Mouse (Mus musculus) layer of hippocampus, adult 9-10 months (tissue): ENCODE results near the gene Clca3a1.
"Not testable (repeated sequence)": the region's sequence is repeated elsewhere in the genome, so short reads cannot be mapped to it uniquely, and the experiment has no call there.

ENCODE experiments used
- DNase-seq: peaks from one replicate; pipeline ENCODE4 v3.0.0; 2022; ENCODE audit warnings: low spot score

The Clca3a1 gene

DNA sequence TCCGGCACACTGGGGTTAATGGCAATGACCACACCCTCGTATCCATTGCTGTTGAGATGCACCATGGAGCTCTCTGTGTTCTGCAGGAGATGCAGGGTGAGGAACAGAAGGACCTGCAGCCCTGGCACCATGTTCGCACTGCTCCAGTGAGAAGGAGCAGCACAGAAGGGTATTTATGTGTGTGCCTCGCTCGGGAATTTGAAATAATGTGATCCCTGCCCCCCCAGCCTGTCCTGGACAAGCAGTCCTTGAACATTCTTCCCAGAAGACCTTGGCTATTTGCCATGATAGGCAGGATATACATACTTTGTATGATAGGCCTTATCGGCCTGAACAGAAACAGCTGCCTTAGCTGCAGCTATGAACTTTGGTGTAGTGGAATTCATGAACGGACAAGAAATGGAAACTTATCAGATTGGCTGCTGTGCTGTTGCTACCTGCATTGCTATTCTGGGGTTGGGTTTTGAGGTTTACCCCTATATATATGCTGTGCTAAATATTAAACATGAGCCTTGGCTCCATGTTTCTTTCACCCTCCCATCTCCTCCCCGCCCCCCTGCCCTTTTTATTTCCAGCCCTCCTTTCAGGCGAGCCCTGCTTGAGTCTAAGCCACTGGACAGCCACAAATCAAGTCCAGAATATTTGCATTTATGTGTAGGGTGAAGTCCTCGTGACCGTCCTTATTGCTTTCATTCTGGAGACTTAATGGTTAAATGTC, at the start of gene Clca3a1:
Gene Clca3a1 (minus strand): TSS at position 386 of the 718 bp plus-strand sequence.
- no peak for DNase-seq

GRCm38 (mm10) chr3:144808153-144808925, 47.6 kb upstream of the Clca3a1 start:
- not testable (repeated sequence) for DNase-seq

DNA sequence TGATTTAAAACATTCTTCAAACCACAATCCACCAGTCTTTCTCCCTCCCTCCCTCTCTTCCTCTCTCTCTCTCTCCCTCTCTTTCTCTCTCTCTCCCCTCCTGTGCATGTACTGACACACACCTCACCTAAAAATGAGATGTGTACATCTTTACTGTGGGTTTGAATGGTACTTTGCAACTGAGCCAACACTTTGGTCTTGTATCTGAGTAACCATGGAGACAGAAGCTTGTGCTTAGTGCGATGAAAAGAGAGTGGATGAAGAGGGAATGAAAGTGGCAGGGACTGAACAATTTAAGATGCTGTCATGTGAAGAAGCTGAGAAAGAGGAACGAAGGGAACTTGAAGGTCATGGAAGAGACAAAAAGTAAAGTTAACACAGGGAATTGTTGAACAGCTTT, 45.8 kb upstream of the Clca3a1 start:
- DNase-seq, result not testable (repeated sequence)

DNA sequence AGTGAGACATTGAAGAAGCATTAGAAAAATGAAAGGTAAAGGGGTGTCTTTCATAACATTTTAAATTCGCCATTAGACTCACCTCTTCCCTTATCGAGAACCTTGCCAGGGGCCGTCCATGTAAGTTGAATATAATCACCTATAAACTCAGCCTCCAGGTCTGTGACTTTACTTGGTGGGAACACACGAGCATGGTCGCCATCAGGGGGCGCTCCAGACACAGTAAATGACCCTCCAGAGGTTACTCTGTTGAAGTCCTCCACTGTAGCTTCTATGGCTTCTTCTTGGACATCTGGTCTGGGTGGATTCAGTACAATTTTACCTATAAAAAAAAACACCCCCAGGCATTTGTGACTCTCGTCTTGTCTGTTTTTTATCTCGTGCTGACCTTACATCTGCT, 41.1 kb upstream of the Clca3a1 start:
- no peak for DNase-seq

GRCm38 (mm10) chr3:144785181-144786148, 24.7 kb upstream of the Clca3a1 start:
- DNase-seq, result no peak

- no peak for DNase-seq
These were observed 4.4 kb upstream of the Clca3a1 start for GRCm38 (mm10) chr3:144765161-144765560.

GRCm38 (mm10) chr3:144761454-144761853, 677 bp upstream of the Clca3a1 start:
- DNase-seq, result no peak

- no peak for DNase-seq
These were observed 1.1 kb downstream of the Clca3a1 start for GRCm38 (mm10) chr3:144759719-144760118.

DNA sequence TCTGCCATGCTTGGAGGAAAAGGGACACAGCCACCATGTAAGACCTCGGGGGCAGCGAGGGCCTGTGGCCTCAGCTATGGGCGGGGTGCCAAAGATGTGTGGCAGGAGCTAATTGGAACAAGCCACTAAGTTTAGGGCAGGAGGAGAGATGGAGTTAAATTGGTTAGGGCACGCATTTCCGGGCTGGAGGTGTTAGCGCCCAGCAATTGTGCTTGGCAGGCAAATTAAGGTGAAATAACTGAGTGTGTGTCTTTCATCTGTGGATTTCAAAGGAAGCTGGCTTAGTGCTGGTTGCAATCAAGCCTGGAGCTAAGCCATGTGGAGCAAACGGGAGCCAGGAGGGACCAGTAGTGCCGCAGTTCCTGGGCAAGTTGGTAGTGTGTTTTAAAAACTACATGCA, 4.7 kb downstream of the Clca3a1 start:
- DNase-seq, result not testable (repeated sequence)

GRCm38 (mm10) chr3:144753120-144753519, 7.7 kb downstream of the Clca3a1 start:
- no peak for DNase-seq

DNA sequence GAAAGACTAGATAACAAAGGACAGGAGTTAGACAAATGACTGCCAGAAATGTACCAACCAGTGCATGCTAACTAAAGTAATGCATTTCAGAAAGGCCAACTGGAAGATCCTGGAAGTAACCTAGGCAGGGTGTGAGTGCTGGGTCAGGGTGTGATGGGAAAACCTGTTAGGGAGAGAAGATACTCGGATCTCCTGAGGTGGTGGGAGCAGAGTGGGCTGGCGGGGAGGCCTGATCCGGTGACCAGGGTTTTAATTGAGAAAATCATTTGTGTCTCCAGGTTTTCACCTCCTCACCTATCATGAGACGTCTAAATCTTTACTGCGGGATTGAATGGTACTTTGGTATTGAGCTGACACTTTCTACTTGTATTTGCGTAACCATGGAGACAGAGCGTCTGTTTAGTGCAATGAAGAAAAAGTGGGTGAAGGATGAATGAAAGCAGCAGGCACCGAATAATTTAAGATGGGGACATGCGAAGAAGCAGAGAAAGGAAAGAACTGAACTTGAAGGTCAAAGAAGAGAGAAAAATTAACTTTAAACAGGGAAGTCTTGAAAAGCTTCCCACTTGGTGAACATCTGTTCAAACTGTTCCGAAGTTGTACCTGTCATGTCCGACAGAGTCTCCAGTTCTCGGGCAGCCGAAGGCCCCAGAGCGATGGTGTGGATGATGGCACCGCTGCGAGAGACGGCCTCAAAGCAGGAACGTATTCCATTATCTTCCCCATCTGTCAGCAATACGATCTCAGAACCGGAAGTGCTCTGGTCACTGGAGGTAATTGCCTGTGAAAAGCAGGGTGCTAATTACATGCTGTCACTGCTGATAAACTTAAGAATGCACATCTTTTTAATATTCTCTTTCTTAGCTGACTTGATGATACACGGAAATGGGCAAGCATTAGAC, 11.5 kb downstream of the Clca3a1 start:
- DNase-seq, result not testable (repeated sequence)

DNA sequence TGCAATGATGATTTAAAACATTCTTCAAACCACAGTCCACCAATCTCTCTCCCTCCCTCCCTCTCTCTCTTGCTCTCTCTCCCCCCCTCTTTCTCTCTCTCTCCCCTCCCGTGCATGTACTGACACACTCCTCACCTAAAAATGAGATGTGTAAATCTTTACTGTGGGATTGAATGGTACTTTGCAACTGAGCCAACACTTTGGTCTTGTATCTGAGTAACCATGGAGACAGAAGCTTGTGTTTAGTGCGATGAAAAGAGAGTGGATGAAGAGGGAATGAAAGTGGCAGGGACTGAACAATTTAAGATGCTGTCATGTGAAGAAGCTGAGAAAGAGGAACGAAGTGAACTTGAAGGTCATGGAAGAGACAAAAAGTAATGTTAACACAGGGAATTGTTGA, 13.1 kb downstream of the Clca3a1 start:
- DNase-seq, result not testable (repeated sequence)

DNA sequence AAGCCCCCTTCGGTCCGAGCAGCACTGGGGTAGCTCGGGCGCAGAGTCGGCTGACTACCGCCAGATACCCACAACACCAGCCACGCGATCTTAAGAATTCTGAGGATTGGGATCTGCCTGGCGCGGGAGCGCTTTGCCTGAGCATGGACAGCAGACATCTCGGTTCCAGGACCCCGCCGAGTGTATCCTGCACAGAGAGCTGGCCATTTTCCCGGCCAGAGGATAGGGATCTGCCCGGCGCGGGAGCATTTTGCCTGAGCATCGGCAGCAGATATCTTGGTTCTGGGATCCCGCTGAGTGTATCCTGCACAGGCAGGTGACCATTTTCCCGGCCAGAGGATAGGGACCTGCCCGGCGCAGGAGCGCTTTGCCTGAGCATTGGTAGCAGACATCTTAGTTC, 22.4 kb downstream of the Clca3a1 start:
- DNase-seq, result not testable (repeated sequence)

DNA sequence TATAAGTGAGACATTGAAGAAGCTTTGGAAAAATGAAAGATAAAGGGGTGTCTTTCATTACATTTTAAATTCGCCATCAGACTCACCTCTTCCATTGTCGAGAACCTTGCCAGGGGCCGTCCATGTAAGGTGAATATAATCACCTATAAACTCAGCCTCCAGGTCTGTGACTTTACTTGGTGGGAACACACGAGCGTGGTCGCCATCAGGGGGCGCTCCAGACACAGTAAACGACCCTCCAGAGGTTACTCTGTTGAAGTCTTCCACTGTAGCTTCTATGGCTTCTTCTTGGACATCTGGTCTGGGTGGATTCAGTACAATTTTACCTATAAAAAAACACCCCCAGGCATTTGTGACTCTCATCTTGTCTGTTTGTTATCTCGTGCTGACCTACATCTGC, 23.9 kb downstream of the Clca3a1 start:
- DNase-seq, result no peak

DNA sequence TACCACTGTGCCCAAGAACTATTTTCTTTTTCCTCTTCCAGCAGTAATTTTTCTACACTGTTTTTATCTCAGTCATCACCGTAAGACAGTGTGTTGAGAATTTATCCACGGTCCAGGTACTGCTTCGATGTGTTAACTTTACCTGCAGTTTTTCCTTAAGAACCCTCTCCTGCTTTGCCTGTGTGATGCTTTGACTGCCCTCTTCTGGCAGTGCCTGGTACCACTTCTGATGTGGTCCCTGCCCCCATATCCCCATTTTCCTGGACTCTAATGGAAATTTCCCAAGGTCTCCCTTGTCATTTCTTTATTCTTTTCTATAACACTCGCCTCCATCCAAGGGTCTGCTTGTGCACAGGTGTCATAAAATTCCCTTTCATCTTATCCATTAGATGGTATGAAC, 37.3 kb downstream of the Clca3a1 start:
- DNase-seq, result peak; percentile 37

- DNase-seq, result not testable (repeated sequence)
These were observed 38.2 kb downstream of the Clca3a1 start for GRCm38 (mm10) chr3:144722566-144722965.

DNA sequence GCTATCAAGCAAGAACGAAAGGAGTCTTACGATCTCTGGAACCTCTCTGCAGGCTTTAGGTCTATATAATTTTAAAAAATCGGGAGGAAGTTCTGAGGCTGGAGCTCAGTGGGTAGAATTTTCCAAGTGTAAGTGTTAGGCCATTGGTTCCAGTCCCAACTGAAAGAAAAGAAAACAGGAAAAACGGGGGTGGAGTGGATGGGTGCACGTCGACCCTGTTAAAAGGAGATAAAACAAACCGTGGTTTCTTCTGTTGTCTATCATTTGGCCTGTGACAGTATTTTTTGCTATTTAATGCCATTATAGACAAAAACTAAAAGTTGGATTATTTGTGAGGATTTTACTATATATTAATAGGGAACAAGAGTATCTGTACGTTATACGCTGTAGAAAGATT, 38.9 kb downstream of the Clca3a1 start:
- DNase-seq, result no peak

DNA sequence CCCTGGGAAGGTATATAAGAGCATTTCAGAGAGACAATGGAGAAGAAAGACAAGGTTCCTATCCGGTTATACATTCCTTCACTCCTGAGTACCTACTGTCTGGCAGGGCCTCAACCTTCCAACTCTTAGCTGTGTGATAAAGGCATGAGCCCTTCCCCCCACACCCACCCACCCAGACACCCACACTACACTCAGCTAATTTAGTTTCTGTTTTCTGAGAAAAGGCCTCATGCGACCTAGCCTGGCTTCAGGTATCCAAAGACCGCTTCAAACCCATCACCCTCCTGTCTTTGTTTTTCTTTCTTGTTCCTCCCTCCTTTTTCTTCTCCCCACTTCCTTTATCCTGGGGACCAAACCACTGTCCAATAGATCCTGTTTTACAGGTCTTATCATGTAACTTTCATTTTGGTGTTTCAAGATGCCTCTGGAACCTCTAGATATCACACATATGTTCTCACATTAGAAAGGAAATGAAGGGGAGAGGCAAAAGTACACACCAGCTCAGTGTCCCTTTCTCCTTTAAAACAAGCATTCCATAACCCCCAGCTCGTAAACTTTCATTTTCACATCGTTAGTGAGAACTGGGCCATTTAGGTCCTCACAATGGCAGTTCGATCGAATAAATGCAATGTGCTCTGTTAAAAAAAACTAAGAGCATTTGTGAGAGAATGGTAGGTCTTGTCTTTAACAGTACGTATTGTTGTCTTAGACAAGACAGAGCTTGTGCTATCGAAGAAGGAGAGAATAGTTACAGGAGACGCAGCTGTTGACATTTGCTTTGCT, 39.5 kb downstream of the Clca3a1 start:
- DNase-seq, result no peak

DNA sequence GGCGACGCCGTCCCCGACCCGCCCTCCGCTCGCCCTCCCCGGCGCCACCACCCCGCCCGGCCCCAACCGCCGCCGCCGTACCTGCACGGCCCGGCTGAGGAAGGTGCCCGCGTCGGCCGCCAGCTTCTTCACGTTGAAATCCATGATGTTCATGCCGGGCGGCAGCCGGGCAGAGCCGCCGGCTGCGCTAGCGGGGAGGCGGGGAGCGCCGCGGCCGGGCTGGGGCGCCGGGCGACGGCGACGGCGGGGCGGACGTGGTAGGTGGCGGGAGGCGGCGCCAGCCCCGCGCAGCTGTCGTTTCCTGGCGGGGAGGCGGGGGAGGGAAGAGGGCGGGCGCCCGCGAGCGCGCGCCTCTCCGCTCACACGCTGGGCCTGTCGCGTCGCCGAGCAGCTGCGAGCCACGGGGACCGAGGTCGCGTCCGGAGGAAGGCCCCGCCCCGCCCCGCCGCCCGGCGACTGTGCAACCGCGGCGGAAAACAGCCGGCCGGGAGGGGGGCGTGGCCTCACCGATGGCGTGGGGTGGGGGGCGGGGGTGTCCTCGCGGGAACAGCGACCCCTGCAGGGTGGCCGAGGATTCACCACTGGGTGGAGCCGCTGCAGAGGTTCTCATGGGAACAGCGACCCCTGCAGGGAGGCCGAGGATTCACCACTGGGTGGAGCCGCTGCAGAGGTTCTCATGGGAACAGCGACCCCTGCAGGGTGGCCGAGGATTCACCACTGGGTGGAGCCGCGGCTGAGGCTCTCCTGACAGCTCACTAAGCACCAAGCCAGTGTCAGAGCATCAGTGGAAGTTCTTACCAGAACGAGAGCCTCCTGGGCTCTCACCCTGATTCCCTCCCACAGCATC, 40.7 kb downstream of the Clca3a1 start, which contains the start of gene Sh3glb1:
Gene Sh3glb1 (minus strand): TSS at position 435 of the 847 bp plus-strand sequence.
- DNase-seq, result peak; percentile 88
